Mouse (Mus musculus): ENCODE measurements at regions not wholly inside any gene's neighbourhood (a gene's known extent, or its start where the extent isn't known, plus 50 kb on each side); places are given as distances from the start of the nearest gene placed in this dataset.

DNA sequence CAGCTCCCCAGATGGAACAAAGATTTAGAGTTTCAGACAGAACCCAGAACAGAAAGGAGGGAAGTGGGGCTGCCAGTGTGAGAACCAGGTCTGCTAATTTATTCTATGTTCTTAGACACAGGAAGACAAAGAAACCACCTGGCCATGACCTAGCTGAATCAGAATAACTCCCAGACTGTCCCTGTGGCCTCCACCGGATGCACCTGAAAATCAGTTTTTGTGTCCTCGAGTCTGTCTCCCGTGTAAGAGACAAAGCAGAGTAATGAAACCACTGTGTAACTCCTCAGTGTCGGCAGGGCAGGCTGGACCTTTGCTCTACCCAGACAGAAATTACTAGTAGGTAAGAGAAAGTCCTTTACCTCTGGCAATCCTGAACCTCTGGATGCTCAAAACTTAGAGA, 99.7 kb upstream of the Fbxo11 start:
- TF ChIP-seq CTCF (IDR thresholded peaks at IDR 0.05; ENCODE audit: borderline replicate concordance, extremely low read depth, insufficient read depth, insufficient read length) (no peak), POLR2A (IDR thresholded peaks at IDR 0.05; ENCODE audit: borderline replicate concordance, extremely low read depth, insufficient read depth, insufficient read length, poor library complexity, severe bottlenecking) (no peak)
